In the genomic region with DNA sequence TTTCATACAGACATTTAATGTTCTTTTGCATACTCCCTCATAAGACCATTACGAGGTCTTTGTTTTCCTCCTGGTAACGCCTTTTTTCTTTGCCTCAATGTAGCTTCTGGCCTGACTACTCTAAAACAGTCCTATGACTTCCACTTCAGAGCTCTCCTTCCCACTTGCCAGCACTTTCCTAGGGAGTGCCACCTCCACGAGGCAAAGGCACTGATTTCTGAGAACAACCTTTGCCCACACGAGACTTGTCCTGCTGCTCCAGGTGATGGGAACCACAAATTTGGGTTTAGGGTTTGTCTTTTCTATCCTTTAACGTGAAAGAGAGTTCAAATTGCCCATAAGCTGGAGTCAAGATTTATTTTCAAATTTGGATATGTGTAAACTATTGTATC, we compare ENCODE assay signal across 8 mouse cellular contexts. TPM values are rescaled to one million over a fixed set of nuclear protein-coding genes. Genes with fewer than 3 reads are reported as not detected.
DNase-seq lines count a peak whose midpoint lies in the region; ATAC-seq and TF ChIP-seq lines count a peak whose summit lies in the region.

No protein-coding gene starts in this region.

- H3K9me3 ChIP-seq in limb, embryonic 11.5 days (ENCODE audit: control insufficient read depth, low read length) = no peaks in the 10 kb centered on the region
- no peaks in the 10 kb centered on the region for H3K9me3 ChIP-seq in neural tube, embryonic 15.5 days (replicated peaks)

- no peak for ATAC-seq in limb, embryonic 11.5 days (ENCODE audit: insufficient number of reproducible peaks, low FRiP score, low TSS enrichment, low read depth)
- no peak for ATAC-seq in neural tube, embryonic 15.5 days (ENCODE audit: low FRiP score)

- H3K4me2 ChIP-seq in limb, embryonic 11.5 days (ENCODE audit: low read depth, severe bottlenecking) = peak overlapping the region; percentile 49
- H3K4me2 ChIP-seq in neural tube, embryonic 15.5 days = peak overlapping the region; percentile 79

- H3K4me1 ChIP-seq in liver, adult 2 months (ENCODE audit: control insufficient read depth, insufficient read depth, low read length) = peaks cover 11% of the 10 kb centered on the region
- peaks cover 6% of the 10 kb centered on the region for H3K4me1 ChIP-seq in embryonic fibroblast, embryonic 13.5 days (ENCODE audit: control insufficient read depth, insufficient read depth, low read length)
- peaks cover 6% of the 10 kb centered on the region; the same call in 1 of the 2 replicates for H3K4me1 ChIP-seq in limb, embryonic 11.5 days (ENCODE audit: control insufficient read depth, insufficient read depth, low read length)
- H3K4me1 ChIP-seq in neural tube, embryonic 15.5 days = peaks cover 31% of the 10 kb centered on the region

- peaks cover 43% of the 10 kb centered on the region for H3K36me3 ChIP-seq in liver, adult 2 months (ENCODE audit: control insufficient read depth, insufficient read depth, low read length)
- H3K36me3 ChIP-seq in limb, embryonic 11.5 days (ENCODE audit: control insufficient read depth, insufficient read depth, low read length) = peaks cover 38% of the 10 kb centered on the region
- peaks cover 71% of the 10 kb centered on the region for H3K36me3 ChIP-seq in neural tube, embryonic 15.5 days

- no peaks in the 10 kb centered on the region for H3K27me3 ChIP-seq in liver, adult 2 months (ENCODE audit: control insufficient read depth, insufficient read depth, low read length)
- no peaks in the 10 kb centered on the region for H3K27me3 ChIP-seq in limb, embryonic 11.5 days (ENCODE audit: control insufficient read depth, insufficient read depth, low read length)
- H3K27me3 ChIP-seq in neural tube, embryonic 15.5 days (replicated peaks) = no peaks in the 10 kb centered on the region

- TF ChIP-seq CTCF in liver, adult 2 months (IDR thresholded peaks at IDR 0.05; ENCODE audit: low read depth, low read length) = no peak
- no peak for TF ChIP-seq CTCF in embryonic fibroblast, embryonic 13.5 days (IDR thresholded peaks at IDR 0.05; ENCODE audit: borderline replicate concordance, insufficient read depth, low read length)

- peak; percentile 71 for DNase-seq in liver, adult 2 months (ENCODE audit: extremely low read depth, low read depth, low spot score)
- no peak for DNase-seq in liver
- no peak for DNase-seq in limb, embryonic 11.5 days (ENCODE audit: low spot score)
- DNase-seq in frontal cortex, postnatal 14 days (ENCODE audit: low spot score in 2 of 2) = no peak
- DNase-seq in Muller cell, postnatal 12 days (ENCODE audit: inconsistent ontology term) = no peak
- DNase-seq in gastrocnemius, postnatal 10 days = no peak

- H3K9ac ChIP-seq in liver, adult 2 months (ENCODE audit: low read depth, low read length) = peak overlapping the region; percentile 74
- peak overlapping the region; percentile 62 for H3K9ac ChIP-seq in limb, embryonic 11.5 days (ENCODE audit: low read length)
- H3K9ac ChIP-seq in neural tube, embryonic 15.5 days (replicated peaks) = peak overlapping the region; percentile 46

- peak overlapping the region; percentile 78 for H3K27ac ChIP-seq in liver, adult 2 months (replicated peaks; ENCODE audit: insufficient read depth, low read depth, low read length)
- peak overlapping the region; percentile 95 for H3K27ac ChIP-seq in embryonic fibroblast, embryonic 13.5 days (ENCODE audit: insufficient read depth, low read length)
- peak overlapping the region; percentile 70 for H3K27ac ChIP-seq in limb, embryonic 11.5 days (replicated peaks; ENCODE audit: low read depth, low read length)
- peak overlapping the region; percentile 83 for H3K27ac ChIP-seq in neural tube, embryonic 15.5 days (replicated peaks)

- 7% methylated on average over 5 of the region's 5 CpGs for WGBS in liver, adult 2 months
- 44% methylated on average over 5 of the region's 5 CpGs for WGBS in limb, embryonic 11.5 days
- 42% methylated on average over 5 of the region's 5 CpGs for WGBS in neural tube, embryonic 15.5 days

- peaks cover 8% of the 10 kb centered on the region; the same call in 1 of the 2 replicates for H3K79me2 ChIP-seq in liver, adult 2 months (ENCODE audit: control insufficient read depth, insufficient read depth, low read length)

- peak overlapping the region; percentile 63 for H3K4me3 ChIP-seq in liver, adult 2 months (ENCODE audit: insufficient read depth, low read depth, low read length)
- H3K4me3 ChIP-seq in embryonic fibroblast, embryonic 13.5 days (ENCODE audit: insufficient read depth, low read length) = peak overlapping the region; percentile 48
- H3K4me3 ChIP-seq in limb, embryonic 11.5 days (ENCODE audit: low read depth, low read length) = peak overlapping the region; percentile 37
- peak overlapping the region; percentile 66 for H3K4me3 ChIP-seq in neural tube, embryonic 15.5 days (replicated peaks)

- TF ChIP-seq POLR2A in liver, adult 2 months (IDR thresholded peaks at IDR 0.05; ENCODE audit: extremely low read depth, insufficient read depth, low read length) = no peak
- peak; percentile 4; the same call in 1 of the 2 replicates for TF ChIP-seq POLR2A in embryonic fibroblast, embryonic 13.5 days (IDR thresholded peaks at IDR 0.05; ENCODE audit: low read depth, low read length)

RNA-seq across cellular contexts. Expression of gene Eef1g, which starts 0.6 kb away (rescaled TPM):
- total RNA-seq in liver, adult 2 months (2014; rRNA removed) = 101 and 117 TPM in 2 replicates
- polyA plus RNA-seq in liver, adult 2 months (2012; rRNA removed) = 99.1 and 107 TPM in 2 replicates
- polyA plus RNA-seq in embryonic fibroblast, embryonic 13.5 days (2011; ENCODE audit: insufficient read length, low read depth, missing spikeins) = 882 and 905 TPM in 2 replicates
- polyA plus RNA-seq in limb, embryonic 11.5 days (2014; fragmentation: Nextera tagmentation; extraction: Ambion mirVana) = 567 and 588 TPM in 2 replicates
- 291 and 348 TPM in 2 replicates for polyA plus RNA-seq in neural tube, embryonic 15.5 days (2015; fragmentation: Nextera tagmentation; extraction: Ambion mirVana)
- 100 to 1,000 TPM; 640 to 671 TPM for total RNA-seq in gastrocnemius, postnatal 10 days (2021)

RNA-seq across cellular contexts. Expression of gene Tut1, which starts 12.5 kb away (rescaled TPM):
- 6.0 and 6.2 TPM in 2 replicates for total RNA-seq in liver, adult 2 months (2014; rRNA removed)
- 9.6 and 14.6 TPM in 2 replicates for polyA plus RNA-seq in liver, adult 2 months (2012; rRNA removed)
- polyA plus RNA-seq in embryonic fibroblast, embryonic 13.5 days (2011; ENCODE audit: insufficient read length, low read depth, missing spikeins) = 16.8 and 19.7 TPM in 2 replicates
- polyA plus RNA-seq in limb, embryonic 11.5 days (2014; fragmentation: Nextera tagmentation; extraction: Ambion mirVana) = 33.2 and 35.2 TPM in 2 replicates
- 25.4 and 26.0 TPM in 2 replicates for polyA plus RNA-seq in neural tube, embryonic 15.5 days (2015; fragmentation: Nextera tagmentation; extraction: Ambion mirVana)
- total RNA-seq in gastrocnemius, postnatal 10 days (2021) = 10 to 100 TPM in 1 of 2 experiments, 1 to 10 TPM in 1; 9.1 to 11.2 TPM

RNA-seq across cellular contexts. Expression of gene Ahnak, which starts 22.9 kb away (rescaled TPM):
- total RNA-seq in liver, adult 2 months (2014; rRNA removed) = 10.3 and 10.9 TPM in 2 replicates
- polyA plus RNA-seq in liver, adult 2 months (2012; rRNA removed) = 0.90 and 1.2 TPM in 2 replicates
- 559 and 687 TPM in 2 replicates for polyA plus RNA-seq in embryonic fibroblast, embryonic 13.5 days (2011; ENCODE audit: insufficient read length, low read depth, missing spikeins)
- 7.7 and 8.9 TPM in 2 replicates for polyA plus RNA-seq in limb, embryonic 11.5 days (2014; fragmentation: Nextera tagmentation; extraction: Ambion mirVana)
- polyA plus RNA-seq in neural tube, embryonic 15.5 days (2015; fragmentation: Nextera tagmentation; extraction: Ambion mirVana) = 4.4 and 8.0 TPM in 2 replicates
- 100 to 1,000 TPM; 235 to 267 TPM for total RNA-seq in gastrocnemius, postnatal 10 days (2021)

RNA-seq across cellular contexts. Expression of gene Mta2, which starts 24.5 kb away (rescaled TPM):
- total RNA-seq in liver, adult 2 months (2014; rRNA removed) = 25.6 and 27.1 TPM in 2 replicates
- 11.2 and 12.1 TPM in 2 replicates for polyA plus RNA-seq in liver, adult 2 months (2012; rRNA removed)
- 101 and 102 TPM in 2 replicates for polyA plus RNA-seq in embryonic fibroblast, embryonic 13.5 days (2011; ENCODE audit: insufficient read length, low read depth, missing spikeins)
- 58.5 and 62.0 TPM in 2 replicates for polyA plus RNA-seq in limb, embryonic 11.5 days (2014; fragmentation: Nextera tagmentation; extraction: Ambion mirVana)
- polyA plus RNA-seq in neural tube, embryonic 15.5 days (2015; fragmentation: Nextera tagmentation; extraction: Ambion mirVana) = 94.8 and 117 TPM in 2 replicates
- 10 to 100 TPM; 37.7 to 49.7 TPM for total RNA-seq in gastrocnemius, postnatal 10 days (2021)

RNA-seq across cellular contexts. Expression of gene Eml3, which starts 36.8 kb away (rescaled TPM):
- total RNA-seq in liver, adult 2 months (2014; rRNA removed) = 7.4 and 7.9 TPM in 2 replicates
- 20.2 and 26.2 TPM in 2 replicates for polyA plus RNA-seq in liver, adult 2 months (2012; rRNA removed)
- polyA plus RNA-seq in embryonic fibroblast, embryonic 13.5 days (2011; ENCODE audit: insufficient read length, low read depth, missing spikeins) = 26.2 and 28.2 TPM in 2 replicates
- polyA plus RNA-seq in limb, embryonic 11.5 days (2014; fragmentation: Nextera tagmentation; extraction: Ambion mirVana) = 17.9 and 18.0 TPM in 2 replicates
- polyA plus RNA-seq in neural tube, embryonic 15.5 days (2015; fragmentation: Nextera tagmentation; extraction: Ambion mirVana) = 13.9 and 17.1 TPM in 2 replicates
- 10 to 100 TPM; 11.7 to 15.9 TPM for total RNA-seq in gastrocnemius, postnatal 10 days (2021)

Comparison
In these comparisons a context has a peak if more than half of its experiments do, and no peak if none do; other contexts are left out.
1. RNA of gene Ahnak, which starts 22.9 kb away (polyA plus RNA-seq): 559 to 687 TPM in embryonic fibroblast, embryonic 13.5 days; 7.7 to 8.9 TPM in limb, embryonic 11.5 days, 4.4 to 8.0 TPM in neural tube, embryonic 15.5 days and 0.90 to 1.2 TPM in liver, adult 2 months; every median in the first group is over 10 times any median in the second.
2. Peak in every context shown above with its lines, with median percentiles within 50 percentile points of each other: H3K27ac ChIP-seq, H3K4me3 ChIP-seq and H3K9ac ChIP-seq.